Mouse (Mus musculus): ENCODE measurements around the gene Aatk. TPM values are rescaled to one million over a fixed set of nuclear protein-coding genes. Genes with fewer than 3 reads are reported as not detected.

Aatk gene
- polyA plus RNA-seq, 1 experiment: not detected

- H3K79me3 ChIP-seq (ENCODE audit: low read depth): no peaks in the 10 kb centered on the region
- H3K4me3 ChIP-seq (ENCODE audit: insufficient read depth, poor library complexity, severe bottlenecking): no peak overlapping the region
- H3K79me2 ChIP-seq (ENCODE audit: control insufficient read depth, insufficient read depth): no peaks in the 10 kb centered on the region
- peaks cover 86% of the 10 kb centered on the region for H3K27me3 ChIP-seq (ENCODE audit: control insufficient read depth, insufficient read depth, insufficient read length)
- H3K36me3 ChIP-seq (ENCODE audit: control insufficient read depth, insufficient read depth): no peaks in the 10 kb centered on the region
- no peak overlapping the region for H3ac ChIP-seq (ENCODE audit: control insufficient read depth, insufficient read length, low read depth)
- TF ChIP-seq USF1 (IDR thresholded peaks at IDR 0.05; ENCODE audit: low read depth): no peak
- no peak for TF ChIP-seq MYOG (IDR thresholded peaks at IDR 0.05; ENCODE audit: control insufficient read depth, extremely low read depth, insufficient read length)
- TF ChIP-seq MYOD1 (IDR thresholded peaks at IDR 0.05; ENCODE audit: control insufficient read depth, insufficient read length, low read depth): no peak
- no peak for TF ChIP-seq FOSL1 (IDR thresholded peaks at IDR 0.05; ENCODE audit: insufficient read depth, low read length, poor library complexity, severe bottlenecking)
- no peak for TF ChIP-seq MAX (IDR thresholded peaks at IDR 0.05)
- no peak for TF ChIP-seq CTCF (IDR thresholded peaks at IDR 0.05; ENCODE audit: control insufficient read depth, insufficient read depth, insufficient read length)
- no peak for TF ChIP-seq CEBPB (IDR thresholded peaks at IDR 0.05; ENCODE audit: low read depth)
Observed at GRCm38 (mm10) chr11:120019542-120020440, 27.2 kb downstream of the Aatk start.

GRCm38 (mm10) chr11:120017011-120017410, 30.0 kb downstream of the Aatk start:
- no peaks in the 10 kb centered on the region for H3K79me3 ChIP-seq (ENCODE audit: low read depth)
- no peak overlapping the region for H3ac ChIP-seq (ENCODE audit: control insufficient read depth, insufficient read length, low read depth)
- no peaks in the 10 kb centered on the region for H3K36me3 ChIP-seq (ENCODE audit: control insufficient read depth, insufficient read depth)
- no peak overlapping the region for H3K4me3 ChIP-seq (ENCODE audit: insufficient read depth, poor library complexity, severe bottlenecking)
- no peak for TF ChIP-seq USF1 (IDR thresholded peaks at IDR 0.05; ENCODE audit: low read depth)
- TF ChIP-seq FOSL1 (IDR thresholded peaks at IDR 0.05; ENCODE audit: insufficient read depth, low read length, poor library complexity, severe bottlenecking): no peak
- no peak for TF ChIP-seq MYOG (IDR thresholded peaks at IDR 0.05; ENCODE audit: control insufficient read depth, extremely low read depth, insufficient read length)
- no peak for TF ChIP-seq CEBPB (IDR thresholded peaks at IDR 0.05; ENCODE audit: low read depth)
- no peak for TF ChIP-seq CTCF (IDR thresholded peaks at IDR 0.05; ENCODE audit: control insufficient read depth, insufficient read depth, insufficient read length)
- no peak for TF ChIP-seq MAX (IDR thresholded peaks at IDR 0.05)
- peaks cover 63% of the 10 kb centered on the region for H3K27me3 ChIP-seq (ENCODE audit: control insufficient read depth, insufficient read depth, insufficient read length)
- H3K79me2 ChIP-seq (ENCODE audit: control insufficient read depth, insufficient read depth): no peaks in the 10 kb centered on the region

DNA sequence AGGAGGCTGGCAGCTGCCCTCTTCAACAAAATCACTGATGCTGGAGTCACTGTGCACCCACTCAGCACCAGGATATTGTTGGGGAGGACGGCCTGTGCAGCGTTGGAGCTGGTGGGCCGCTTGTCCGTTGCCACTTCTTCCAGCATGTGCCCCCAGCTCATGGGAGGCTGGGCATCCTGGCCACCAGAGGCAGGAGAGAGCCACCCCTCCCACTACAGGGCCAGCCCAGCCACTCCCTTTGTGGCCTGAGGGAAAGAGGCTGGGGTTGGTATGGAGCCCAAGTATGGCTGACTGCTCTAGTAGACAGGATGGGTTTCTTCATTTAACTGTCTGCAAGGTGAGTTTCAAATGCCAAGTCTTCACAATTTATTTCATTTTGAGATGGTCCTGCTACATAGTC, 32.2 kb downstream of the Aatk start:
- Histone ChIP-seq H3K79me3 (ENCODE audit: low read depth) (no peaks in the 10 kb centered on the region), H3ac (ENCODE audit: control insufficient read depth, insufficient read length, low read depth) (no peak overlapping the region), H3K27me3 (ENCODE audit: control insufficient read depth, insufficient read depth, insufficient read length) (peaks cover 46% of the 10 kb centered on the region), H3K79me2 (ENCODE audit: control insufficient read depth, insufficient read depth) (no peaks in the 10 kb centered on the region), H3K36me3 (ENCODE audit: control insufficient read depth, insufficient read depth) (no peaks in the 10 kb centered on the region), H3K4me3 (ENCODE audit: insufficient read depth, poor library complexity, severe bottlenecking) (no peak overlapping the region)
- no peak for TF ChIP-seq FOSL1 (IDR thresholded peaks at IDR 0.05; ENCODE audit: insufficient read depth, low read length, poor library complexity, severe bottlenecking)
- TF ChIP-seq MYOG (IDR thresholded peaks at IDR 0.05; ENCODE audit: control insufficient read depth, extremely low read depth, insufficient read length): no peak
- TF ChIP-seq CTCF (IDR thresholded peaks at IDR 0.05; ENCODE audit: control insufficient read depth, insufficient read depth, insufficient read length): no peak
- TF ChIP-seq CEBPB (IDR thresholded peaks at IDR 0.05; ENCODE audit: low read depth): no peak
- TF ChIP-seq MYOD1 (IDR thresholded peaks at IDR 0.05; ENCODE audit: control insufficient read depth, insufficient read length, low read depth): no peak
- no peak for TF ChIP-seq USF1 (IDR thresholded peaks at IDR 0.05; ENCODE audit: low read depth)
- TF ChIP-seq MAX (IDR thresholded peaks at IDR 0.05): no peak

- TF ChIP-seq MYOG (IDR thresholded peaks at IDR 0.05; ENCODE audit: control insufficient read depth, extremely low read depth, insufficient read length) (no peak), MAX (IDR thresholded peaks at IDR 0.05) (peak; percentile 26), CTCF (IDR thresholded peaks at IDR 0.05; ENCODE audit: control insufficient read depth, insufficient read depth, insufficient read length) (peak; percentile 52)
- H3K79me3 ChIP-seq (ENCODE audit: low read depth): no peaks in the 10 kb centered on the region
- peaks cover 33% of the 10 kb centered on the region for H3K27me3 ChIP-seq (ENCODE audit: control insufficient read depth, insufficient read depth, insufficient read length)
- H3ac ChIP-seq (ENCODE audit: control insufficient read depth, insufficient read length, low read depth): no peak overlapping the region
- no peaks in the 10 kb centered on the region for H3K79me2 ChIP-seq (ENCODE audit: control insufficient read depth, insufficient read depth)
- no peaks in the 10 kb centered on the region for H3K36me3 ChIP-seq (ENCODE audit: control insufficient read depth, insufficient read depth)
- H3K4me3 ChIP-seq (ENCODE audit: insufficient read depth, poor library complexity, severe bottlenecking): no peak overlapping the region
Observed at GRCm38 (mm10) chr11:120013174-120013711, 33.7 kb downstream of the Aatk start.

GRCm38 (mm10) chr11:120012702-120013101, 34.3 kb downstream of the Aatk start:
- no peak overlapping the region for H3ac ChIP-seq (ENCODE audit: control insufficient read depth, insufficient read length, low read depth)
- H3K79me2 ChIP-seq (ENCODE audit: control insufficient read depth, insufficient read depth): no peaks in the 10 kb centered on the region
- peaks cover 27% of the 10 kb centered on the region for H3K27me3 ChIP-seq (ENCODE audit: control insufficient read depth, insufficient read depth, insufficient read length)
- no peaks in the 10 kb centered on the region for H3K36me3 ChIP-seq (ENCODE audit: control insufficient read depth, insufficient read depth)
- TF ChIP-seq MYOD1 (IDR thresholded peaks at IDR 0.05; ENCODE audit: control insufficient read depth, insufficient read length, low read depth): no peak
- no peak for TF ChIP-seq USF1 (IDR thresholded peaks at IDR 0.05; ENCODE audit: low read depth)
- TF ChIP-seq FOSL1 (IDR thresholded peaks at IDR 0.05; ENCODE audit: insufficient read depth, low read length, poor library complexity, severe bottlenecking): no peak
- TF ChIP-seq CTCF (IDR thresholded peaks at IDR 0.05; ENCODE audit: control insufficient read depth, insufficient read depth, insufficient read length): no peak
- no peak for TF ChIP-seq CEBPB (IDR thresholded peaks at IDR 0.05; ENCODE audit: low read depth)
- no peak for TF ChIP-seq MYOG (IDR thresholded peaks at IDR 0.05; ENCODE audit: control insufficient read depth, extremely low read depth, insufficient read length)
- TF ChIP-seq MAX (IDR thresholded peaks at IDR 0.05): no peak
- H3K4me3 ChIP-seq (ENCODE audit: insufficient read depth, poor library complexity, severe bottlenecking): no peak overlapping the region
- H3K79me3 ChIP-seq (ENCODE audit: low read depth): no peaks in the 10 kb centered on the region
